Mouse (Mus musculus): ENCODE data around the gene Mmp12.
"Not testable (repeated sequence)": the region's sequence is repeated elsewhere in the genome, so short reads cannot be mapped to it uniquely, and the experiment has no call there.

The Mmp12 gene

DNA sequence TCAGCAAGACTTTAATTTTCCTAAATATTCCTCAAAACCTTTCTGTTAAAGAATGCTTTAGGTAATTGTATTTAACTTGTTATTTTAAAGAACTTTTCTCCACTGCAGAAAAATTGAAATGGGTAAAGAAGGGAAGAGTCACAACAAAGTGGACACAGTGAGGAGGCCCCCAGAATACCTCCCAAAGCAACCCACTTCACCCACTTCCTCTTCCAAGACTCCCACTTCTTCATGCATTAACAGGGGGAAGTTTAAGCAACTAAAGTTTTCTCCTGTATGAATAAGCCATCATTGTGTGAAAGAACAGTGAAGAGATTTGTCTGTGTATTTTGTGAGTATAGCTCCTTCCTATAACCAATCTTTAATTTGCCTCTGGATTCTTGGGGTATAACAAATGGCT, at the start of gene Mmp12:
Gene Mmp12 (plus strand): TSS at position 275 of the 400 bp plus-strand sequence.
- DNase-seq (ENCODE audit: low read depth, low spot score), result no peak

DNA sequence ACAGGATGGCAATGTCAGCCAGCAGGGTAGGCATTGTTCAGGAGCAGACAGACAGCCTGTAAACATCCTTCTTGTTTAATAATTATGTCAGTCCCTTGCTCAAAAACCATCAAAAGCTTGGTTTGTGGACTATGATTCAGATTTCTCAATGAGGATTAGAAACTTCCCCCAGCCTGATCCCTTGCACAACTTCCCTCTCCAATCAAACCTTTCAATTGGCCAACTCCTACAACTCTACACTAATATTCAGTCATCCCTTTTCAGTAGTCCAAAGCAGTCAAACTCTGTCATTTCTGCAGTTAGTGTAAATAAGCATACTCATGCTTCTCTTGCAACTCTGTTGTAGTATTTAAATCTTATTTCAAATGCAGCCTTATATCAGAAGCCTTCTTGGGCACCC, 12.3 kb upstream of the Mmp12 start:
- no peak for DNase-seq (ENCODE audit: low read depth, low spot score)

DNA sequence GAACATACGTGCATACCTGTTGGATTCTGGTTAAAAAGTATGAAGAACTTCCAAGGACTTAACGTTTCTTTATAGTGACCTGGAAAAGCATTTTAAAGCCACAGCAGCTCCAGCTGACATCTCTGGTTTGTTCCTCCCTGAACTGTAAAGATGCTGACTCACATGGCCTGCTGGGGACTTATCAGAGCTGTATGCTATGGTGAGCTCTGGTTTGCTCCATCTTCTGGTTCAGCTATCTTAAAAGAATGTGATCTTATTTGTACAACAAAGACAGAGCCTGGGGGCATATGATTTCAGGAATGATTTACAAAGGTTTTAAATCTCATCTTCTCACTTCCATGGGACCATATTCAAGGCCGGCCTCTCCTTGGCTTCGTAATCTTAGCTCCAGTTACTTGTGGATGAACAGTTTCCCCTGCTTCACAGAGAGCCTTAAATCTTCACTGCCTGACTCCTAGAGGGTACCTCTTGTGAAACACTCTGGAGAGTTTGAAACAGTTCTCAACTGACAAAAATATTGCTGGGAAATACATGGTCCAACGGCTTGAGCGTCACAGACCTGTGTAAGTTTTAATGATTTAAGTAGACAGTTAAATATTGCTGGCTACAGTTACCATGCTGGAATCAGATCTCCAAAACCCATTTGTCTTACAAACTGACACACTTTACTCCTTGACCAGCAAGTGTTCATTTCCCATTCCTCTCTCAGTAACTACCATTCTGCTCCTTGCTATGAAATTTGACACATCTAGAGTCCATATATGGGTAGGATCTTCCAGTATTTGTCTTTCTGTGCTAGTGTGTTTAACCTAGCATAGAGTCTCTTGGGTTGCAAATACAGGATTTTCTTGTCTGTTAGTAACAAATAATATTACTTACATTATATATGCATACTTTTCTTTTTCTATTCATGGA, 8.2 kb upstream of the Mmp12 start:
- DNase-seq (ENCODE audit: low read depth, low spot score), result no peak

GRCm38 (mm10) chr9:7336740-7337483, 7.3 kb upstream of the Mmp12 start:
- DNase-seq (ENCODE audit: low read depth, low spot score), result no peak

GRCm38 (mm10) chr9:7345513-7345912, 1.3 kb downstream of the Mmp12 start:
- no peak for DNase-seq (ENCODE audit: low read depth, low spot score)

DNA sequence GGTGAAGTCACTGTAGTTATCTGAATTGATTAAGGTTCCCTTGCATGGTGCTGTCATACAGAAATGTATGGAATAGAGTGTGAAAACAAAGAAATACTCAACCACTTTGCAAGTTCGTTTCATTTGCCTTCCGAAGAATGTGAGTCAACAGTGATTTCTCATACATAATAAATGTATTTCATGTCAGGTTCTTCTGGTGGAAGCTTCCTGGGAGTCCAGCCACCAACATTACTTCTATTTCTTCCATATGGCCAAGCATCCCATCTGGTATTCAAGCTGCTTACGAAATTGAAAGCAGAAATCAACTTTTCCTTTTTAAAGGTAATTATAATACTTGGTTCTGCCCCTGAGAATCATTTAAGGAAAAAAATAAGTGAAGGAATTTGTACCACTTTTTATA, 10.4 kb downstream of the Mmp12 start:
- DNase-seq (ENCODE audit: low read depth, low spot score), result no peak

DNA sequence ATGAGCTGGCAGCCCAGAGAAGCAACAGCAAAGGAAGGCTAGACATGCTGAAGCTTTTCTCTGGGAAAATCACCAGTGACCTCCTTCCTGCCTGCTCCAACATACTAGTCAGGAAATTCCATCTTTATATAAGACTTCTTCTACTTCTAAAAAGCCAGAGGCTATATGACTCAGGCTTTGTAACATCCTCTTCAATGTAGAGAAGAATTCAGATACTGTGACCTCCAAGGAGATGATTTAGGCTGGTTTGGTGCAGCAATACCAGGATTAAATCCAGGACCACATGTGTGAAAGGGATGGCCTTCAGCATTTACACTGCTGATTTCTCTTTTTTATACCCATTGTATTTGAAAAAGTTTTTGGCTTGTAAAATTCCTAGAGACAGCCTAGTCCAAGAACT, 43.8 kb downstream of the Mmp12 start, which contains the start of gene Mmp1b:
Gene Mmp1b (minus strand): TSS at position 101 of the 400 bp plus-strand sequence.
- no peak for DNase-seq (ENCODE audit: low read depth, low spot score)

- not testable (repeated sequence) for DNase-seq (ENCODE audit: low read depth, low spot score)
Measured at GRCm38 (mm10) chr9:7396556-7396955, 52.4 kb downstream of the Mmp12 start.

All from forelimb bud, embryonic 11.5 days (tissue).